Mouse (Mus musculus): ENCODE measurements at regions not wholly inside any gene's neighbourhood (a gene's known extent, or its start where the extent isn't known, plus 50 kb on each side); places are given as distances from the start of the nearest gene placed in this dataset.
A peak's percentile ranks its signal among the peaks of the same experiment; 100 is the strongest.
"Not testable (repeated sequence)": the region's sequence is repeated elsewhere in the genome, so short reads cannot be mapped to it uniquely, and the experiment has no call there.

DNA sequence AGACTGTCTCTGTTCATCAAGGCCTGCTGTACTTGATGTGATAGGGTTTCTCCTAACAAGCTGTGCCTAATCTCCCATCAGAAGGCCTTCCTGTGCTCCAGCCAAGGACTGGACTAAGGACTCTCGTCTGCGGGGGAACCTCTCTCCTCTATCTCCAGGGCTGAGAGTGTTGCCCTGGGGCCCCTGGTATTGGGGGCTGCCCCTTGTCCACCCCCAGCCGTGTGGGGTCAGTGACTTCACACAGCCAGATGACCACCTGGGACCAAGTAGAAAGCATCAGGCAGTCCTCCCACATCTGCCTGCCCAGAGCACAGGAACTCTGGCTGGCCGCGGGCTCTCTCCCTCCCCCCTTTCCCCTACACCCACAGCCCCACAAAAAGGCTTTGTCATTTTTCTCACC is 651.5 kb upstream of the Kif2b start:
- DNase-seq (ENCODE audit: low spot score in 2 of 2) = no peak

DNA sequence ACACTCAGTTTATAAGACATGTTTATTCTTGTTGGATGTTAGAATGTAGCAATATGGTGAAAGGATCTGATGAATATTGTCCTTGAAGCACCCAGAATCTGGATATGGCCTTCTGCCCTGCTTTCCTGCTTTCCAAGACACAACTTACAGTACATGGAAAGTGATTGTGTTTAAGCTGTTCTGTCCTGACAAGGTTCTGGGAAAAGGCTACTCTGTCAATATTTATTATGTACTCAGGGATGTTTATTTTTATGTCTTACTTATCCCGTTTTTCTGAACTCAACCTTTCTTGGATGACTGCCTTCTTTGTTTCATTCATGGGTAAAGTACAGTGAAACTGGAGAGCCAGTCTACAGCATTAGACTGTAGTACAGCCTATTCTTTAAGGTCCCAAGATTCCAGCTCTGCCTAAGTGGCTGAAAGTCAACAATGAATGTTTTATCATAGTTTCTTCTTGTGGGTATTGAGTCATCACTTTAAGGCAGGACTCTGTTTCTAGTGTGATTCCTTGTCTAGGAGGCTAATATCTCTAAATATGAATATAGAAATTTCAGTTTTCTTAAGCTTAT is 631.7 kb upstream of the Kif2b start:
- no peak for DNase-seq (ENCODE audit: low spot score in 2 of 2)

DNA sequence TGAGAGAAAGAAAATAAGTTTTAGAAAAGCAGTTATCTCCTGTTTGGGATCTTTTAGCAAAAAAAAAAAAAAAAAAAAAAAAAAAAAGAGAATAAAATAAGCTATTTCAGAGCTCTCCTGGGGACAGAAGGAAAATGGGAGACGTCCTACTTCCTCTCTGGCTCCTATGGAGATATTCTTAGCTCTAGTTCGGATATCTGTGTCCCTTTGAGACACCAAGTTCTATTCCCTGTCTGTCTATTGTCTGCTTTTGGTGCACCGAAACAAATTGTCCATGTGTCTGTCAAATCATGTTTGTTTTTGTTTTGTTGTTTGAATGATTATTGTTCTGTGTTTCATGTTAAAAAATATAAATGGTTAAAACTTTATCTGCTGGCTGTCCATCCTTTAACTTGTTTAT is 601.0 kb upstream of the Kif2b start:
- not testable (repeated sequence) for DNase-seq (ENCODE audit: low spot score in 2 of 2)

DNA sequence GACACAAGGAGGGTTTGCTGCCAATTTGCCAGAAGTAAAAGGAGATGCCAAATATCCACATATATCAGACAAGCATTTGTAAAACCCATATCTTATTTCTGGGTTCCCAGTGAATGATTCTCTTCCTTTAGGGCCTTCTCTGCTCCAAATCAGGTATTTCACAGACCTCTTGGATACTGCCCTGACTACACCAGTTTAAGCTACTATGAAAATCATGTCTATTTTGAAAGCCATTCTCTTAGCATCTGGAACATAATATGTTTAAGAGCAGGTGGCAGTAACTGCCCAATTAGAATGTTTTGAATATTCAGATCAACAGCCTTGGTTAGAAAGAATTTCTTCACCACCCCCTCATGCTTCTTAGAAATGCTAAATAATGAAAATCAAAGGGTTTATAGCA is 575.8 kb upstream of the Kif2b start:
- no peak for DNase-seq (ENCODE audit: low spot score in 2 of 2)

DNA sequence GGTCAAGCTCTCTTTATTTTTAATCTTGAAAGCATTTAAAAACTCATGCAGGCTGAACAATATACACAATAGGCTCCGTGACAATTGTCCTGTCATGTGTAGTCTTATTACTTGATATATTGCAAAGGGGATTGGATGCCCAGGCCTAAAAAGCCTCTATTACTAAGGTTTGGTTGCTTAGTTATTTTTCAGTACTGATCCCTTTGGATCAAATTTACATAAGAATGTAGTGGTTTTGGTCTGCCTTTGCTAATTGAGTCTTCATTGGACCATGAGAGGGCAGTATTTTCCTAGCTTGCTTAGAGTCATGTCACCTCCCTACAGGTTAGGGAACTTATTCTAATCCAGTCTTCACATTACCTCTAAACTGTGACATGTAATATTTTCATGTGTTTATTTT is 558.3 kb upstream of the Kif2b start:
- no peak for DNase-seq (ENCODE audit: low spot score in 2 of 2)

DNA sequence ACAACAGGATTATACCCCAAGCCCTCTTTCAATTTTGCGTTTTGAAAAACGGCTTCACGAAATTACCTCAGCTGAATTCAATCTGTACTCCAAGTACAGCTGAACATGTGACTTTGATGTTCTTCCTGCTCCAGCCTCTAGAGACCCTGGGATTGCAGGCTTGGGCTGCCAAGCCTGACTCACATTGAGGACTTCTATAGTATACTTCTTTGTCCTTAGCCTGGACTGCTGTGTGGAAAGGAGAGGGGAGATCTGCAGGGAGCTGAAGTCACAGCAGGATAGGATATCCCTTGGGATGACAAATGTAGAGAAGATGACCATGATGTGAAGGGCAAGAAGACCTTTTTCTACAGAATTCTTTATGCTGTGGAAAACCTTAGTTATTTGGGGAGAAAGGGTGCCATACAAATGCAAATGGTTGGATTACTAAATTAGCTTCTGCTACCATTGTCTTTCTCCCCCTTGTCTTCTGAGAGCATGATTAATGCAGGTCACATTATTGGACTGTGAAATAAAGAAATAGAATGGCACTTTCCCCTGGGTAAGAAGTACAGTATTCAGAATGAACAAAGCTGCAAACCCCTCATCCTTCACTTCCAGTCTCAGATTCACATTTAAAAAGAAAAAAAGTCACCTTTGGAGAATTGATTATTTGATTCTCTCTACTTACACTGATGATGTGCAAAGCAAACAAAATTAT is 557.7 kb upstream of the Kif2b start:
- no peak for DNase-seq (ENCODE audit: low spot score in 2 of 2)

DNA sequence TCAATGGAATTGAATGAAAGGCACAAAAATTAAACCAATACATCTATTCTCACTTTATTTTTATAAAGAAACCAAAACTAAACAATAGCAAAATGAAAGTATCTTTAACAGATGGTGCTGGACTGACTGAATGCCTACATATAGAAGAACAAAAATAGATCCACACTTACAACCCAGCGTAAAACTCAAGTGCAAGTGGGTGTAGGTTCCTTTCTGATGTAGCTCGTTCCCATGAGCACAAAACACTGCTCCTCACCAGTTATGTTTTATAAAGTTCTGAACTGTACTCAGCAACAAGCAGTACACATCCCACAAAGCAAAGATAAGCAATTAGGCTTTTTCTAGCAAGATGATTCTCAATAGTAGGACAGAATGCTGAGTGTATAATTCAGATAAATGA is 507.4 kb upstream of the Kif2b start:
- no peak for DNase-seq (ENCODE audit: low spot score in 2 of 2)

DNA sequence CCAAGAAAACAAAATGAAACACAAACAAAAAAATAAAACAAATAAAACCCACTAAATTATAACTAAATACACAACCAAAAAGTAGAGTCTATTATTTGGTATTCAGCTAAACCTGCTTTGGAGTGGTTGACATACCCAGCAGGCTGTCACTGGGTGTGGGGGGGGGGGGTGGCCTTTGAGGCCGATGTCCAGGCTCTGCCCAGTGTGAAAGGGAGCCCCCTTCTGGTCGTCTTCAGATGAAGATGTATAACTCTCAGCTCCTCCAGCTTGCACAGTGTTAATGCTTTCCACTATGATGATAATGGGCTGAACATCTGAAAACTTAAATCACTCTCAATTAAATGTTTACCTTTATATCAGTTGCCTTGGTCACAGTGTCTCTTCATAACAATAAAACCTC is 464.3 kb upstream of the Kif2b start:
- no peak for DNase-seq (ENCODE audit: low spot score in 2 of 2)

DNA sequence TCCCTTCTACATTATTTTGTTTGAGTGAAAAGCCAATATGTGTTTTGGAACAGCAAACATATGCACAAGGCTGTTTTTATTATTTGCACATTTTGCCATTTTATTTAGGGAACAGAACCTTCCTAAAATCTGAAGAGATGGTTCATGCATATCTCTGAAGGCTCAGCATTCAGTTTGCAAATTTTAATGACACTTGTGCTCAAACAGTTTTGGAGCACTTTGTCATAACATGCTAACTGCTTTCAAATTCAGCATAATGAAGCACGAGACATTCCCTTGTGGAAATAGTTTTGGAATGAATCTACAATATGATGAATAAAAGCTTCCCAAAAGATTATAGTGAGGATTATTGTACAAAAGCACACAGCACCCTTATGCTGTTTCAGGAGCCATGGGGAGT is 462.8 kb upstream of the Kif2b start:
- no peak for DNase-seq (ENCODE audit: low spot score in 2 of 2)

DNA sequence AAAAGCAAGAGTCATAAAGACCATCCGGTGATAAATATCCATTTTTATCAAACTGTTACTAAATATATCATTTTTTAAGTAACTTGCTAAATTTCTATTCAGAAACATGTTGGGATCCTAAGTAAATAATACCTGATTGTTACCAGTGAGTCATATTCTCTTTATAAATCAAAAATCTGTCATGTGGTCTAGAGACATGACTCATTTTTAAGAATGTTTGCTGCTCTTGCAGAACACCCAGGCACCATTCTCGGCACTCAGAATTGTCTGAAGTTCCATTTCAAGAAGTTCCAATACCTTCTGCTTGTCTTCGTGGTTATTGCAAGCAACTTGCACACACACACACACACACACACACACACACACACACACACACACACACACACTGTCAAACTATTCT is 441.1 kb upstream of the Kif2b start:
- DNase-seq (ENCODE audit: low spot score in 2 of 2) = no peak

DNA sequence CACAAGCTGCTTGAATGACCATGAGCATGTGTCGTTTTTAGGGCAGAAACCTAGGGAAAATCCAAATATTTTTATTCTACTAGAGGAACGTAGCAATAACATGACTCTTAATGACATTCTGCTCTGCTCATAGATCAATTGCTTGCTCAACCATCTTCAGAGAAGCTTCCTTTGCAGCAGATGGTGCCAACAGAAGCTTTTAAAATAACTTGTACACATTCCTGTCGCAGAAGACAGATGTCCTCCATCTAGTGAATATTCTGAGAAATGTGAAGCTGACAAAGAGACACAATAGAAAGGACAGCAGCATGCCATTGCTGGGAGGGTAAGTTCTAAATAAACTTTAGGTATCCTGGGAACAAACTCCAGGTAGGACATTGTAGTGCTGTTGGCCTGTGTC is 433.9 kb upstream of the Kif2b start:
- peak in 1 of 2 experiments; percentile 2 for DNase-seq (ENCODE audit: low spot score in 2 of 2)

DNA sequence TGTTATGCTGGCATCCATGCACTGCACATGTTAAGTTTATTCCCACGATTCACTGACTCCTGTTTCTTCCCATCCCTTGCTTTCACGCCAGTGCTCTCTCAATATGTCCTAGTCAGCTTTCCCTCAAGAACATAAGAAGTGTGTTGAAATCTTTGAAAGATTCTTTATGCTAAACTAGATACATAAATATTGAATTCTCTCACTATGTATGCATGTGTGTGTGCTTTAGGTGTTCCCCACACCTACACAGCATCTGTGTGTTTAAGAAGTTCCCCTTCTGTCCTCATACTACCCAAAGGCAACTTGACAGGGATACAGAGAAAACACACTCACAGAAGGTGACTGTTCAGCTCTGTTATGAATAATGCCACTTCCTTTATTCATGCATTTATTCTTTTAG is 418.2 kb upstream of the Kif2b start:
- DNase-seq (ENCODE audit: low spot score in 2 of 2) = peak in 1 of 2 experiments; percentile 8

DNA sequence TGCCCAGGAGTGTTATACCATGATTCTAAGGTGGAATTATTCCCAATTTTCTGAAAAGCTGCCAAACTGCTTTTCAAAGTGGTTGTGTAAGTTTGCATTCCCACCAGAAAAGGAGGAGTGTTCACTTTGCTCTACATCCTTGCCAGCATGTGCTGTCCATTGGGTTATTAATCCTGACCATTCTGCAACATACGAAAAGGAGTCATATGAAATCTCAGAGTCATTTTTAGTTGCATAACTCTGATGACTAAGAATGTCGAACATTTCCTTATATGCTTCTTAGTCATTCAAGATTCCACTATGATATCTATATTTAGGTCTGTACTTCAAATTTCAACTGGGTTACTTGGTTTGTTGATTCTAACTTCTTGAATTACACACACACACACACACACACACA is 392.2 kb upstream of the Kif2b start:
- DNase-seq (ENCODE audit: low spot score in 2 of 2) = no peak

DNA sequence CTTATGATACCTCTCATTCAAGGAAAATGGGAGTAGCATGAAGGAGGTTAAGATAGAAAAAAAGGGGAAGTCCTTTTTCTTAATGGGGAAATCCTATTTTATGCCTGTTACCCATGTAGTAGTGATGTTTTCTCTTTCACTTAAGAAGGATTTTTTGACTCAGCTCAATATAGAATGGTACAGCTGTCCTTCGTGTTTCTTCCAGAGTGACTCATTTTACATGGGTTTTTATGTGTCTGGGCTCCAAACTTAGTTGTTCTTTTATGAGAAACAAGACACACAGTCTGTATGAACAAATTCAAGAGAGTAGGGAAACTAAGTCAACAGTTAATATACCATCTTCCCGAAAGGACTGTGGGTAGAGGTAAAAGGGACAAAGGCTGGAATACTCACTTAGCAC is 367.0 kb upstream of the Kif2b start:
- no peak for DNase-seq (ENCODE audit: low spot score in 2 of 2)

Small RNA genes lying in the stretch of these regions (microRNA-seq; reads per million reads assigned to microRNA genes)
- 0 reads per million in 2 experiments for gene Gm22702

Measured in left cerebral cortex, adult 18-20 months (tissue).